Mouse (Mus musculus): ENCODE data around the gene Dcaf4. TPM values are rescaled to one million over a fixed set of nuclear protein-coding genes. Genes with fewer than 3 reads are reported as not detected.

Dcaf4 gene
- polyA plus RNA-seq, 1 experiment from 2014 or later, result 29.3 TPM

- WGBS, result 90% methylated on average over 5 of the region's 5 CpGs
- Histone ChIP-seq H3K4me3 (no peak overlapping the region), H3K9me3 (replicated peaks) (no peaks in the 10 kb centered on the region), H3K27me3 (ENCODE audit: low read depth, poor library complexity, severe bottlenecking) (no peaks in the 10 kb centered on the region), H3K36me3 (peaks cover 39% of the 10 kb centered on the region), H3K4me1 (peaks cover 25% of the 10 kb centered on the region), H3K27ac (no peak overlapping the region)
- no peak for DNase-seq (ENCODE audit: low spot score)
Measured at GRCm38 (mm10) chr12:83528665-83529064, 8.4 kb downstream of the Dcaf4 start.

GRCm38 (mm10) chr12:83531992-83532391 is 11.7 kb downstream of the Dcaf4 start:
- peaks cover 64% of the 10 kb centered on the region for H3K36me3 ChIP-seq
- H3K4me1 ChIP-seq, result peaks cover 19% of the 10 kb centered on the region
- WGBS, result 89% methylated on average over 6 of the region's 6 CpGs
- H3K9me3 ChIP-seq (replicated peaks), result no peaks in the 10 kb centered on the region
- H3K27me3 ChIP-seq (ENCODE audit: low read depth, poor library complexity, severe bottlenecking), result no peaks in the 10 kb centered on the region
- no peak overlapping the region for H3K27ac ChIP-seq
- DNase-seq (ENCODE audit: low spot score), result no peak
- H3K4me3 ChIP-seq, result no peak overlapping the region

GRCm38 (mm10) chr12:83532966-83533365 is 12.7 kb downstream of the Dcaf4 start:
- WGBS, result 90% methylated on average over 3 of the region's 3 CpGs
- Histone ChIP-seq H3K27ac (no peak overlapping the region), H3K4me3 (no peak overlapping the region), H3K36me3 (peaks cover 70% of the 10 kb centered on the region), H3K4me1 (peaks cover 9% of the 10 kb centered on the region), H3K9me3 (replicated peaks) (no peaks in the 10 kb centered on the region), H3K27me3 (ENCODE audit: low read depth, poor library complexity, severe bottlenecking) (no peaks in the 10 kb centered on the region)
- DNase-seq (ENCODE audit: low spot score), result no peak

GRCm38 (mm10) chr12:83534190-83534589 is 13.9 kb downstream of the Dcaf4 start:
- peaks cover 77% of the 10 kb centered on the region for H3K36me3 ChIP-seq
- 92% methylated on average over 3 of the region's 3 CpGs for WGBS

DNA sequence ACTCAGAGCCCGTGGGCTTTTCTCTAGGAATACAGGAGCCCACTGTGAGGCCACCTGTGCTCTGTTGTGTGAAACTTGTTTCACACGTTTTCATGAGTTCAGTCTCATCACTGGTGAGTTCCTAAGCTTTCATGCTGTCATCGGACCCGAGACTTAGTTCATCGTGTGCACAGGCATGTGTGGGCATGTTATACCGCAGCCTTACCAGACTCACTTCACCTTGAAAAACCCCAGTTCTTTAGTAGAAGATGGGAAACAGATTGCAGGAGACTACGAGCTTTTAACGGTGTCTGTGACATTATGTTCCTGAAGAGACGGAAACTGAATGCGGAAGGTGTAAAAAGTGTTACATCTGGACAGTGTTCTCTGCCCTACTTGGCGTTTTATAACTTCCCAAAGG is 15.2 kb downstream of the Dcaf4 start:
- Histone ChIP-seq H3K27me3 (ENCODE audit: low read depth, poor library complexity, severe bottlenecking) (no peaks in the 10 kb centered on the region), H3K9me3 (replicated peaks) (no peaks in the 10 kb centered on the region), H3K4me3 (no peak overlapping the region), H3K4me1 (0 out of 2 replicates have a peak, but pooled peaks cover 3% of the 10 kb centered on the region), H3K27ac (no peak overlapping the region), H3K36me3 (peaks cover 84% of the 10 kb centered on the region)
- no peak for DNase-seq (ENCODE audit: low spot score)
- WGBS, result 81% methylated on average over 11 of the region's 11 CpGs

More at GRCm38 (mm10) chr12:83534190-83534589, 13.9 kb downstream of the Dcaf4 start:
- Histone ChIP-seq H3K27me3 (ENCODE audit: low read depth, poor library complexity, severe bottlenecking) (no peaks in the 10 kb centered on the region), H3K9me3 (replicated peaks) (no peaks in the 10 kb centered on the region), H3K4me3 (no peak overlapping the region), H3K4me1 (0 out of 2 replicates have a peak, but pooled peaks cover 3% of the 10 kb centered on the region), H3K27ac (no peak overlapping the region)
- no peak for DNase-seq (ENCODE audit: low spot score)

DNA sequence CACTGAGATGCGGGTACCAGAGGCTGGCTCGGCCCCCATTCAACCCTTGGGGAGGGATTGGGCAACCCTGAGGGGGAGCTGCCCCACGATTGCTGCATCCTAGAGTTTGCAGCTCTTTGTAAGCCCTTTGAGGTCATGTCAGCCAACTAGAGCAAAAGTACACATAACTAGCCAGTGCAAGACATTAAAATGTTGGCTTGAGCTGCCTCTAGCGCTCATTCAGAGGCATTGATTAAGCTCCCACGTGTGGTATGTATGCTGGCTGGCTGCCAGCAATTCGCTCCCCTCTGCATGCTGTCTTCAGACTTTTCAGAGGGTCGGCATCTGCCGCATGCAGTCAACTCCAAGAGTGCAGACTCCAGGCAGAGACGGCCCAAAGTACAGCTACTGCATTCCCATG is 15.8 kb downstream of the Dcaf4 start:
- Histone ChIP-seq H3K27me3 (ENCODE audit: low read depth, poor library complexity, severe bottlenecking) (no peaks in the 10 kb centered on the region), H3K27ac (no peak overlapping the region), H3K4me3 (no peak overlapping the region), H3K4me1 (peaks cover 3% of the 10 kb centered on the region; the same call in 1 of the 2 replicates), H3K36me3 (peaks cover 86% of the 10 kb centered on the region), H3K9me3 (replicated peaks) (no peaks in the 10 kb centered on the region)
- no peak for DNase-seq (ENCODE audit: low spot score)
- 90% methylated on average over 9 of the region's 9 CpGs for WGBS

DNA sequence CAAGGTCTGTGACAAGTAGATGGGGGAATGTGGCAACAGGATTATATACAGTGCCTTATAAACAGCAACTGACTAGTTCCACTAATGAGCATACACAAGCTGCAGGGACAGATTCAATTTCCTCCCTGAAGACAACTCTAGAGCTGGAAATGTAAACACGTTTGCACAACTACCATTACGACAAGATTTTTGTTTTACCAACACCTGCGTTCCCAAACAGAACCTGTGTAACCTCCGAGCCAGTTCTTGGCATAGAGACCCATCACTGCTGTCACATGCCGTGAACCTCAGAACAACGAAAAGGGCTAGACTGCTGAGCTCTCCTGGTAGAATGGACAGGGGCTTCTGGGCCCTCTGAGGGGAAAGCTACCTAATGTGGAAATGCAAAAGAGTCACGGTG is 23.7 kb downstream of the Dcaf4 start:
- Histone ChIP-seq H3K4me3 (no peak overlapping the region), H3K9me3 (replicated peaks) (no peaks in the 10 kb centered on the region), H3K36me3 (peaks cover 71% of the 10 kb centered on the region), H3K4me1 (no peaks in the 10 kb centered on the region; the same call in 1 of the 2 replicates), H3K27me3 (ENCODE audit: low read depth, poor library complexity, severe bottlenecking) (no peaks in the 10 kb centered on the region), H3K27ac (no peak overlapping the region)
- DNase-seq (ENCODE audit: low spot score), result no peak
- WGBS, result 89% methylated on average over 7 of the region's 7 CpGs

- Histone ChIP-seq H3K27me3 (ENCODE audit: low read depth, poor library complexity, severe bottlenecking) (no peaks in the 10 kb centered on the region), H3K27ac (no peak overlapping the region), H3K36me3 (peaks cover 71% of the 10 kb centered on the region), H3K4me3 (no peak overlapping the region), H3K9me3 (replicated peaks) (no peaks in the 10 kb centered on the region), H3K4me1 (peaks cover 3% of the 10 kb centered on the region; the same call in 1 of the 2 replicates)
- no peak for DNase-seq (ENCODE audit: low spot score)
Measured at GRCm38 (mm10) chr12:83544791-83545190, 24.5 kb downstream of the Dcaf4 start.

- H3K4me3 ChIP-seq, result no peak overlapping the region
- WGBS, result 94% methylated on average over 16 of the region's 16 CpGs
- H3K9me3 ChIP-seq (replicated peaks), result no peaks in the 10 kb centered on the region
- H3K4me1 ChIP-seq, result peaks cover 3% of the 10 kb centered on the region; the same call in 1 of the 2 replicates
- DNase-seq (ENCODE audit: low spot score), result no peak
- H3K36me3 ChIP-seq, result peaks cover 93% of the 10 kb centered on the region
- H3K27ac ChIP-seq, result no peak overlapping the region
- H3K27me3 ChIP-seq (ENCODE audit: low read depth, poor library complexity, severe bottlenecking), result no peaks in the 10 kb centered on the region
Measured at GRCm38 (mm10) chr12:83551305-83551704, 31.0 kb downstream of the Dcaf4 start.

DNA sequence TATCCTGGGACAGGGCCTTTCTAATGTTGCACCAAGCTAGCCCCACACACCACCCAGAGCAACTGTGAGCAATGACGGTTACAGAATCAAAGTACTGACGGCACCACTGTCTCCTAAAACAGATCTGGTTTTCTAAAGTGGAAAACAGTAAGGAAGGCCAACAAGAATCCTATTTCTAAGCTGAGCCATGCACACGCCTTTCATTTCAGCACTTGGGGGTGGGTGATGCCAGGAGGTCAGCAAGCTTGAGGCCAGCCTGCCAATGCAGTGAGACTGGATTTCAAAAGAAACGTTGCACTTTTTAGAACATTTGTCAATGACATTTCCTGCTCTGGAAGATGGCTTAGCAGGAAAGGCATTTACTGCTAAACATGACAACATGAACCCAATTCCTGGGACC is 33.5 kb downstream of the Dcaf4 start:
- H3K27ac ChIP-seq, result no peak overlapping the region
- 80% methylated on average over 4 of the region's 4 CpGs for WGBS
- no peak overlapping the region for H3K4me3 ChIP-seq
- H3K4me1 ChIP-seq, result peaks cover 3% of the 10 kb centered on the region; the same call in 1 of the 2 replicates
- DNase-seq (ENCODE audit: low spot score), result no peak
- peaks cover 96% of the 10 kb centered on the region for H3K36me3 ChIP-seq
- H3K27me3 ChIP-seq (ENCODE audit: low read depth, poor library complexity, severe bottlenecking), result no peaks in the 10 kb centered on the region
- no peaks in the 10 kb centered on the region for H3K9me3 ChIP-seq (replicated peaks)

- 74% methylated on average over 9 of the region's 9 CpGs for WGBS
- Histone ChIP-seq H3K9me3 (replicated peaks) (no peaks in the 10 kb centered on the region), H3K27me3 (ENCODE audit: low read depth, poor library complexity, severe bottlenecking) (no peaks in the 10 kb centered on the region), H3K36me3 (peaks cover 93% of the 10 kb centered on the region), H3K4me3 (no peak overlapping the region), H3K27ac (no peak overlapping the region), H3K4me1 (no peaks in the 10 kb centered on the region)
- no peak for DNase-seq (ENCODE audit: low spot score)
Measured at GRCm38 (mm10) chr12:83555605-83556004, 35.3 kb downstream of the Dcaf4 start.

DNA sequence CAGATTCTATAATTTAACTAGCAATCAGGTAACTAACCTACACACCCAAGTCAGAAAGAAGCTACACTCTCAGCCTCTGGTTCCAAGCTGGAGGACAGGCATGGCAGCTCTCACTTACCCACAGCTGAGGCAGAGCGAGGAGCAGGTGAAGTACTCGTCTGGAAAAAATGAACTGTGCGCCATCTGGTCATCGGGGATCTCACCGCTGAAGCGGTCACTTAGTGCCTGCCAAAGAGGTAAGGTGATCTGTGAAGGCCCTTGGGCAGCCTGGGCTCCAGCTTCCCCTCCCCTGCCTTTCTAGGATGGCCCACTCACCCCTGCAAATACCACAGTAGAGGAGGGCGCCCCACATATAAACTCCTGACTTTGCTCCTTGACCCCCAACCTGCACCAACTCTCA is 38.2 kb downstream of the Dcaf4 start:
- H3K4me1 ChIP-seq, result no peaks in the 10 kb centered on the region
- no peak overlapping the region for H3K27ac ChIP-seq
- no peaks in the 10 kb centered on the region for H3K9me3 ChIP-seq (replicated peaks)
- no peak overlapping the region for H3K4me3 ChIP-seq
- DNase-seq (ENCODE audit: low spot score), result no peak
- H3K27me3 ChIP-seq (ENCODE audit: low read depth, poor library complexity, severe bottlenecking), result no peaks in the 10 kb centered on the region
- WGBS, result 94% methylated on average over 7 of the region's 7 CpGs
- peaks cover 93% of the 10 kb centered on the region for H3K36me3 ChIP-seq

DNA sequence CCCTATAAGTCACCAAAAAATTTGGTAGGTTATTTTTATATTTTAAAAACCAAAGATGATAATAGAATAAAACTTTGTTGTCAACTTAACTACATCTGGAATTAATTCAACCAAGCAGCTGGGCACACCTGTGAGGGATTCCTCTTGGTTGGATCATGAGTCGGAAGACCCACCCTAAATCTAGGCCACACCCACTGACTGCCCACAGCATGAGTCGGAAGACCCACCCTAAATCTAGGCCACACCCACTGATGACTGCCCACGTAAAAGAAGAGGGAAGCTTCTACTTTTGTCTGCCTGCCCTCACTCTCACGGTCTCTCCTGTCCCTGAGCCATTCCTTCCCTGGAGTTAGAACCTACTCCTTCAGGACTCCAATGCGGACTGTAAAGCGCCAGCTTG is 39.9 kb downstream of the Dcaf4 start:
- H3K9me3 ChIP-seq (replicated peaks), result no peaks in the 10 kb centered on the region
- DNase-seq (ENCODE audit: low spot score), result no peak
- no peak overlapping the region for H3K27ac ChIP-seq
- H3K36me3 ChIP-seq, result peaks cover 91% of the 10 kb centered on the region
- no peaks in the 10 kb centered on the region for H3K27me3 ChIP-seq (ENCODE audit: low read depth, poor library complexity, severe bottlenecking)
- 73% methylated on average over 6 of the region's 6 CpGs for WGBS
- no peak overlapping the region for H3K4me3 ChIP-seq
- no peaks in the 10 kb centered on the region for H3K4me1 ChIP-seq

DNA sequence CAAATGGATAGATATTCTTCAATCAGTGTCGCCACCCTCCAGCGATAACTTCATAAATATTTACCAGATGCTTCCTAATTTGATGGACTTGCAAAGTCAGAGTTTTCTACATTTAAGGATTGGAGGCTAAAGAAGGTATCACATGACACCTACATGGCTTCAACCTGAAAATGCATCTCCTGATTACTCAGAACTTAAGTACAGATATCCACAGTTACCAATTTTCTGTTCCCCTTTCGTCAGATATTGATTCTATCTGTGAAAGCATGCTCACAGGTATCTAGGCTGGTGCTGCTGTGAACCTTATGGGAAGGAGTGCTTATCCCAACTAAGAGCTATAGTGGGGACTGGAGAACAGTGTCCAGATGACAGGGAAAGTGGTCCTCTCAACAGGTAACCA is 42.3 kb downstream of the Dcaf4 start:
- WGBS, result 96% methylated on average over 3 of the region's 3 CpGs
- H3K27me3 ChIP-seq (ENCODE audit: low read depth, poor library complexity, severe bottlenecking), result no peaks in the 10 kb centered on the region
- H3K9me3 ChIP-seq (replicated peaks), result no peaks in the 10 kb centered on the region
- H3K4me3 ChIP-seq, result no peak overlapping the region
- no peak for DNase-seq (ENCODE audit: low spot score)
- peaks cover 91% of the 10 kb centered on the region for H3K36me3 ChIP-seq
- no peaks in the 10 kb centered on the region for H3K4me1 ChIP-seq
- H3K27ac ChIP-seq, result no peak overlapping the region

All from limb, embryonic 10.5 days (tissue).